Mouse (Mus musculus): Measurements from ENCODE around the gene 0610010F05Rik.
"Not testable (repeated sequence)": the region's sequence is repeated elsewhere in the genome, so short reads cannot be mapped to it uniquely, and the experiment has no call there.

0610010F05Rik gene

DNA sequence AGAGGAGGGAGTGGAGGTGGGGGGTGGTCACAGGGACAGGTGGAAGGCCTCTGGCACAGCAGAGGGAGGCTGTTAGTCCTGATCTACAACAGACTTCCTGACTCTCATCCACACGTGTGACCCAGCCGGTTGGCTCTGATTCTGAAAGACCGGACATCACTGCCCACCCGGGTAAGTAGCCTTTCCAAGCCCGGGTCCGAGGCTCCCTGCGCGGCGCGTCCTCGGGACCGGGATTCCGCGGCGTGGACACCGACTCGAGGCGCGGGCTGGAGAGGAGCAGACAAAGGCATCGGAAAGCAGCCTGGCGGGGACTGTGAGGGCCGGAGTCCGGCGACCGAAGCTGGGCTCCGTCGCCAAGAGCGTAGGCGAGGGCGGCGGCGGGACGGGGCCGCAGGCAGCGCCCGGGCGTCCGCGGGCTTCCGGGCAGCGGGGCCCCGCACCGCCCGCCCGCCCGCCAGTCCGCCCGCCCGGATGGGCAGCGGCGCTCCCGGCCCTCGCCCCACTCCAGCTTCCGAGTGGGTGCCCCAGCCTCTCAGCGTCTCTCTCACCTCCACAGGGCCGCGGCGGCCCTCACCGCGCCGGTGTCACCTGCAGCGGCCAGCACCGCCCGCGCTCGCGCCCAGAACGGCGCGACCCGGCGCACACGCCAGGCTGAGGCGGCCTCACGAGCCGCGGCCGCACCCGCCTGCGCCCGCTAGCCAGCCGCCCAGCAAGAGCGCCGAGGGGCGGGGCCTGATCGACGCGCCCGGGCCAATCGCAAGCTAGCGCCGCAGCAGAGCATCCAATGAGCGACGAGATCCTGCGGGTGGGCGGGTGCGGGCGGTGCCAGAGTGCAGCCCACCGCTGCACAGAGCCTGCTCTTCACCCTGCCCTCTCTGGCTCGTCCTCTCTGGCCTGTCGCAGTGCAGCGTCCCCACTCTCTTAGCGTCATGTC is at the start of gene 0610010F05Rik:
Gene 0610010F05Rik (minus strand): TSS at position 695 of the 934 bp plus-strand sequence.
- DNase-seq (ENCODE audit: low spot score in 2 of 2), result peak; percentile 64 to 81

DNA sequence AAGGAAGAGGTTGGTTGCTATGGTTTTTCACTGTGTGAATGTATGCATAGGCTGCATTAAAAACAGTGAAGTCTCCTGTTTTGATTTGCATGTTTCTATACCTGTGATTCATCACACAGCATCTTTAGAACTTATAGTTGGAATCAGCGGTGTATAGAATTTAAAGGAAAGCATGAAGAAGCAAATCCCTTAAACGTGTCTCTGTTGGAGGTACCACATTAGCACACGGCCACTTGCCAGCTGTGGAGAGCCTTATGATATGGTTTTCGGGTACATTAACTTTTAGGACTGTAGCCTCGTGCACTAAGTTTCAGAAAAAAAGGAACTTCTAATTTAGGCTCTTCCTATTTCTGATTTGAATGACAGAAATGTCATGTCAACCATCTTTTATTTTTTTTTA is 49.1 kb upstream of the 0610010F05Rik start:
- DNase-seq (ENCODE audit: low spot score in 2 of 2), result no peak

DNA sequence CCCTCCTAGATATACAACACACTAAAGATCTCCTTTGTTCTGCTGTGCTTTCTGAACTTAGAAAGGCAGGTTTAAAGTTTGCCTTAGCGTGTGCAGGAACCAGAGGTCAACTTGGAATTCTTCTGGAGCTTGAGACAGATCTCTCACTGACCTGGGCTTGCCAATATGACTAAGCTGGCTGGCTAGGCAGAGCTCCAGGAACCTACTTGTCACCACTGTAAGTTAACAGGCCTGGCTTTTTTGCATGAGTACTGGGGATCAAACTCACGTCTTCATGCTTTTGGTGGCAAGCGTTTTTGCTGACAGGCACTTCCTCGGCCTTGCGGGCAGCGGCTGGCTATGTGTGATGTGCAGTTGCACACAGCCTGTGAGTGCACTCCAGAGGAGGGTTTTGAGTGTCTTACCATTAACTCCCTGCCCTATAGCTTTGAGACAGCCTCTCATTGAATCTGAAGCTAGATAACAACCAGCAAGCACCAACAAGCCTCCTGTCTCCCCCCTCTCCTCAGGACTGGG is 47.1 kb upstream of the 0610010F05Rik start:
- DNase-seq (ENCODE audit: low spot score in 2 of 2), result no peak

DNA sequence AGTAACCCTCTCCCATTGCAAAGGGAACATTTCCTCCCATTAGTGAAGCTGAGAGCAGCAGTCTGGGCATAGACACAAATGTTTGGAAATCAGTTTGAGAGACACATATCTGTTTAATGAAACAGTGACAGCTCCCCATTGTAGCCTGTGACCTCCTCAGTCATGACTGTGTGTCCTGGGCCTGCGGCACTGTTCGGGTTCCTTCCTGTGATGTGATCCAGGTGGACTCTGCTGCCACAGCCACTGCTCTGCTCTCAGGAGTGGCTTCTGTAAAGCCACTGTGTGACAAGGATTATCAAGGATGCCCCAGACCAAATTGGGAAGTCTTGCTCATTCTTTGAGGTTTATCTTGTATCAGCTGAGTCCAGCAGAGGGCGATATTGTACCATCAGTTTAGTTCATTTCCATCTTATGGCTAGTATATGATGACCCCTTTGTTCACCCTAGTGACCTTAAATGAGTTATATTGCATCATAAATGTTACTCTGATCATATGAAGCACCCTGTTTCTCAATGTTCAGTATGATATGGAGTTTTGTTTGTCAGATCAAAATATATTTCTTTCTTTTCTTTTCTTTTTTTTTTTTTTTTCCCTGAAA is 45.7 kb upstream of the 0610010F05Rik start:
- peak in 1 of 2 experiments; percentile 38 for DNase-seq (ENCODE audit: low spot score in 2 of 2)

DNA sequence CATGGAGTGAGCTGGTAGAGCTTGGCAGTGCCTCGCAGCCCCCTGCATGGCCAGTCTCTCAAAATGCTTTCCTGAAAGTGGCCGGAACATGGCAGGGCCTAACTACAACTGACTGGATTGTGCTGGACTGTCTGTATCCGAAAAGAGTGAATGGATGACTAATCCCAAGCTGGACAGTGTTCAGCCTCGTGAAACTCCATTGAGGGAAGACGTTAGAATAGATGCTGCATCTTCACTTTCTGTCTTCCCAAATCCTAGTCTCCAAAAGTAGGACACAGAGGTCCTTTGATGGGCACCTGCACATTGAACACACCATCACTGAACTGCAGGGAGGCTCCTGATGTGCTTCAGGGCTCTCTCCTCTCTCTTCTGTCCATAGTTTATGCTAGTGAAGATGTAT is 42.7 kb upstream of the 0610010F05Rik start:
- DNase-seq (ENCODE audit: low spot score in 2 of 2), result no peak

DNA sequence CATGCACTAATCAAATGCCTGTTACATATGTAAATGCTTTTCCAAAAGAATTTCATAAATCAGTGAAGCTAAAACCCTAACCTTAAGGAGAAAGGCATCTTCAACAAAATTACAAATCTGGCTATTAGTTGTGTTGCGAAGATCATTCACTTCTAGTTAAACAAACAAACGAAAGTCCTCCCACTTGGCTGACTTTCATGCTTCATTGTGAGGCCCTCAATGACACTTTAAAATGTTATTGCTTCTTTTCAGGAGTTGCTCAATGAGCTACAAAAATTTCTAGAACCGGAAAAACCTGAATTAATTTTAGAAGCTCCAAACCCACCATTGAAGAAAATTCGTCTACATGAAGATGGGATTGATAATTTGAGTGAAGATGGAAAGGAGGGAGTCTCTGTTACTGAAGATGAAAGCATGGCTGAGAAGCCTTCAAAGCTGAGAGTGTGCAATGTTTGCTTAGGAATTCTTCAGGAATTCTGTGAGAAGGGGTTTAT is 38.9 kb upstream of the 0610010F05Rik start:
- no peak for DNase-seq (ENCODE audit: low spot score in 2 of 2)

DNA sequence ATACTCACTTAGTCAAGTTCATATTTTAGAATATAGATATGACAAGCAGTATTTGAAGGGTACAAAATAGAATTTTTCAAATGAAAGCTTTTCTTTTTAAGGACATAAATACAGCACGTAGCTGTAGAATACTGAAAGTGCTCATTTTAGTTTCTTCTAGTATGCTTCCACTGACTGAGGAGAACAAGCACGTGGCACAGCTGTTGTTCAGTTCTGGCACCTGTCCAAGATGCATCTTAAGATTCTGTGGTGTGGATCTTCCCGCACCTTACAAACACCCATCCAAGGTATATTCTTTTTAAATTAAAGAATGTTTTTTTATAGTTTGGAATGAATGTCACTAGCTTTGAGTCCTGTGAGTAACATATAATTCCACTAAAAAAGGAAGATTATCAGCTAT is 33.7 kb upstream of the 0610010F05Rik start:
- no peak for DNase-seq (ENCODE audit: low spot score in 2 of 2)

DNA sequence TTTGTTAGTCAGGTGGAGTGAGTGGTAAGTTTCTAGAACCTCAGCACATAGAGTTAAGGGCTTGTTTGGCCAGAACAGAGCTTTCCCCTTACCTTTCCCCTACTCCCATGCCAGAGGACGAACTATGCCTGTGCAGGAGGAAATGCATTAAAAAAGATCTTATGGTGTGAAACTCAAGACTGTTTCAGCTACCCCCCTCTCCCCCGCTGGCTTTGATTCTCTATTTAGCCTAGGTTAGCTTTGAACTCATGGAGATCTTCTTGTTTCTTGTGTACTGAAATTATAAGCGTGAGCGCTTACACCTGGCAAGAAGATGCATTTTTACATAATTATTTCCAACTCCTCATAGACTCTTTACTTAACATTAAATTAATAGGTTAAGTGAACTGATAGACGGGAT is 33.1 kb upstream of the 0610010F05Rik start:
- no peak for DNase-seq (ENCODE audit: low spot score in 2 of 2)

DNA sequence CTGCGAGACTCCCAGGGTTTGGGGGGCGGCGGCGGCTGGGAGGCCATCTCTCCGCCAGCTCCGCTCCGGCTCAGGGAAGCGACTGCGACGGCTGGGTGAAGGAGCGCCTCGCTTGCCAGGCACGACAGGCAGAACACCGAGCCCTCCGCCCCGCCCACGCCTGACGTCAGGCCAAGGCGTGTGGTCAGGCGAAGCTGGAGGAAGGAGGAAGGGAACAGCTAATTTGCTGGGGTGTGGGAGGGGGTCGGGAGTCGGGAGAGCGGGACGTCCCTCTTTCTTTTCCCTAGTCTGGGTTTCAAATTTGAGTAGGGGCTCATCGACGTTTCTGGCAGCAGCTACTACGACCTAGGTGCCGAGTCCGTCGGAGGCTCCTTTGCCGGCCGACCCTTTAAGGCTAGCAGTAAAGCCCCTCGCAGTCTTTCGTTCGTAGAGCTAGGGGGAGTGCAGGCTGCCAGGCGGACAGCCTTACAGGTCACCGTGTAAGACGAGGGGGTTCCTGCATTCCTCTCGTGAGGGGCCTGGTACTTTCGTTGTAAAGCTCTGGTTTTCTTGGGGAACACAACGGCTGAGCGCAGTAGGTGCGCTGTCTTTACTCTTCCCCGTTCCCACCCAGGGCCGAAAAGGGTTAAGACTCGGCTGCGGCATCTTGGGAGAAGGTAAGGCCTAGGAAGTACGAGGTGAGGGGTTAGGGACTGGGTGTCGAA is 32.5 kb upstream of the 0610010F05Rik start, which contains the start of gene Pex13:
Gene Pex13 (minus strand): TSS at position 162 of the 704 bp plus-strand sequence.
- DNase-seq (ENCODE audit: low spot score in 2 of 2), result peak; percentile 89 to 93

DNA sequence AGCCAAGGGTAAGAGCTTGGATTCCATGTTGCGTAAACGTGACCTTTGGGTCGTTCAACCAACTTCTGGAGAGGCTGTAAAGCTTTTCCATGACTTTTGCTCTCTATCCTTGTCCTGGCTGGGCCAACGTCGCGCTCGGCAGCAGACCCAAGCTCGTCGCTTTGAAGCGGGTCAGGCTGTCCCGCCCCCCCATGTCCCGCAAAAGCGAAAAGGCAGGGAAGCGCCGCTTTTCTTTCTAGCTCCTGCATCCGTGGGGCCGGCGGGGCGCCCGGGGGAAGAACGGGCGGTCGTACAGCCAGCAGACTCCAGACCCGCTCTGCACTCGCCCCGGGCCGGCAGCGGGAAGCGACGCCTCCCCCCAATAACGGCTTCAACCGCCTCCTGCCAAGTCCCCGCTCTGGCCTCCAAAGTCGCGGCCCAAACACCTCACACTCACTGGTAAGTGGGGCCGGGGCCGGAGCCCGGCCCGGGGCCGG is 31.9 kb upstream of the 0610010F05Rik start, which contains the start of gene Pus10:
Gene Pus10 (plus strand): TSS at position 364 of the 476 bp plus-strand sequence.
- DNase-seq (ENCODE audit: low spot score in 2 of 2), result peak in 1 of 2 experiments; percentile 21

DNA sequence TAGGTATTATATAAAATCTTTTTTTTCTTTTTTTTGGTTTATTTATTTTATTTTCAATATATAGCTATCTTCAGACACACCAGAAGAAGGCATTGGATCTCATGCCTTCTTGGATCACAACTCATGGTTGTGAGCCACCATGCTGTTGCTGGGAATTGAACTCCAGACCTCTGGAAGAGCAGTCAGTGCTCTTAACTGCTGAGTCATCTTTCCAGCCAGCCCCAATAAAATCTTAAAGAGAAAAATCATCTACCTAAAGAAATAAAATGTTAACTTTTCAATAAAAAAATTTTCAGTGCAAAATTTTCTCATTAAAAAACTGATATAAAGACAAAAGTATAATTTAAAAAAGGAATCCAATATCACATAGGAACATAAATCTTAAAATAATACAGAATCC is 30.8 kb upstream of the 0610010F05Rik start:
- DNase-seq (ENCODE audit: low spot score in 2 of 2), result no peak

DNA sequence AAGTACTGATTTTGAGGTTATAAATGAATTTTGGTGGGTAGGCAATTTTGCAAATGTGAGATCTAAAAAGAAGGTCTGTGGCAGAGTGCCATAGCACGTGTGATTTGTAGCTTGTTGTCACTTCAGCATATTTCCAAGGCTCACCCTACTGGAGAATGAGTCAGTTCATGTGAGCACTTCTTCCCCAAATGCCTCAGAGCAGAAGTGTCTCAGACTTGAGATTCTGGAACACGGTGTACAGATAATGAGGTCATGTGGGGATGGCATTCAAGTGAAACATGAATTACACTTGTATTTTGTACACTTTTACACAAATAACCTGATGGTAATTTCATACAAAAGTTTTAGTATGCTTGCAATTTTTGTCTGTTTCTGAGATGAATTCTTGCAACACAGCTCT is 24.4 kb upstream of the 0610010F05Rik start:
- no peak for DNase-seq (ENCODE audit: low spot score in 2 of 2)

DNA sequence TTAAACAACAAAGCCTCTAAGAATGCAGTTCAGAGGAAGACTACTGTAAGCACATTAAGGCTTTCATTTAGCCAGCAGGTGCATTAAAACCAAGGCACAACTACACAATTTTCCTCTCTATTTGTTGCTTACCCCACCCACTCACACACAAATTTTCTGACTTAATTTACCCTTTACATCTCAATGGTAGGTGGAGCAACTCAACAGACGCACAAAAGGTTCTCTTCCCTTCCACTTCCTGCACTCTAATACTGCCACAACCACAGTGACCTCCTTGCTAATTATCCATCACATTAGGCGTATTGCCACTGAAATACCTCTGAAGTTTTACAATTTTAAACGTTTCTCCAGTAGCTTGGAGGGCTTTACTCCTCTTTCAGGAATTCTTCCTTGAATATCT is 20.2 kb upstream of the 0610010F05Rik start:
- no peak for DNase-seq (ENCODE audit: low spot score in 2 of 2)

DNA sequence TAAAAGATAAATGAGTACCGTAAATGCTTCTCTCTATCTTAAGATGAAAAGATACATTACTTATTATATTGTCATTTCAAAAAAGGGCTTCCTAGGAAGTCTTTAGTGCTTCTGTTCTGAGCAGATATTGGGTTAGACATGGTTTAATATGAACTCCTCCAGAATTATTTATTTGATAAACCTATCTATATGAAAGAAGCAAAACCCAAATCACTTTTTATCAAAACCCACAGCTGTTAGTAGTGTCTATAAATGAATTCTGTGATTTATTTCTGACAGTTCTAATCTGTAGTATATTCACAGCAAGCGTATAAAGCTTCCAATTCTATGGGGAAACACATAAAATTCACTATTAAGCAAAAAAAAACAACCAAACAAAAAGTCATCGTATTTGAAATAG is 14.4 kb upstream of the 0610010F05Rik start:
- DNase-seq (ENCODE audit: low spot score in 2 of 2), result no peak

DNA sequence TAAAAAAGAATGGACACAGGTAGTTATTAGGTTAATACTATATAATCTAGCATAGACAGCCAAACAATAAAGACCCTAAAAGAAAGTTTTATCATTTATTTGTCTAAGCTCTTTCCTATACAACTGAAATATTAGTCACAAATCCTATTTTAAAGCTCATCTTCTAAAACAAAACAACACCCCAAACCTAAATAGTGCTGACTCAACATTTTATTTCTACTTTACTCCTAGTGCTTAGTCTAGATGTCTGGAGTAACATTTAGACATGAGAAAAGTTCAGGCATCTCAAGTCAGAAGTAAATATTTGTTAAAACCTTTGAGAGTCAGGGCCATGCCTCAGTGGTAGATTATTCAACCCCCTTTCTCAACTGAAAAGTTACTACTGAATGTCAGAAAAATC is 14.0 kb upstream of the 0610010F05Rik start:
- no peak for DNase-seq (ENCODE audit: low spot score in 2 of 2)

DNA sequence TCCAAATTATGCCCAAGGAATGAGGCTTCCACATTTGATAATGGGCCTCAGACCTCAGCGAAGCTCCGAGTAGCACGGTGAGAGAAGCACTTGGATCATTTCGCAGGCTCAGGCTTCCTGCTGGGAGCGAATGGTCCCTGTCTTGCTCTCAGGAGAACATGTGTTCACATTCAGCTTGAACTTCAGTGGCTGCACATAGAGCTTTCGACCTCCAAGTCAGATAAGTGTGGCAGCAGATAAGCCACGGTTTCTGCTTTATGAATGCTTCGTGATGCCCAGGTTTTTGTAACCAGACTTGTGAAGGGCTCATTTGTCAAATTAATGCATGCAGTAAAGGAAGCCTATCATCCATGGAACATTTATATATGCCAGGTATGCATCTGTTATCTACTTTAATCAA is 1.1 kb upstream of the 0610010F05Rik start:
- DNase-seq (ENCODE audit: low spot score in 2 of 2), result no peak

DNA sequence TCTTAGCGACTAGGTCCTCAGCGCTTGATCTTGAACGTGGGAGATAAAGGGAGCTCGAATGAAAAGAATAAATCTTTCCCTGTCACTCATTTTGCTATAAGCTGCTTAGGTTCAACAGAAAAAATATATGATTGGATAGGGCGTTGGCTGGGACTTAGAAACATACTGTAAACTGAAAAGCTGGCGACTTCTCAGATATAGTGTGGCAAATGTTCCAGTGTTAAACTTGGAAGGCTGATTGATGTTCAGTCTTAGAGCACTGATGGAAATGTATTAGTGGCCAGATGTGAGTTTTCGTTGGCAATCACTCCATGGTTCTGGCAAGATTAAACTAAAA is 408 bp upstream of the 0610010F05Rik start:
- no peak for DNase-seq (ENCODE audit: low spot score in 2 of 2)

DNA sequence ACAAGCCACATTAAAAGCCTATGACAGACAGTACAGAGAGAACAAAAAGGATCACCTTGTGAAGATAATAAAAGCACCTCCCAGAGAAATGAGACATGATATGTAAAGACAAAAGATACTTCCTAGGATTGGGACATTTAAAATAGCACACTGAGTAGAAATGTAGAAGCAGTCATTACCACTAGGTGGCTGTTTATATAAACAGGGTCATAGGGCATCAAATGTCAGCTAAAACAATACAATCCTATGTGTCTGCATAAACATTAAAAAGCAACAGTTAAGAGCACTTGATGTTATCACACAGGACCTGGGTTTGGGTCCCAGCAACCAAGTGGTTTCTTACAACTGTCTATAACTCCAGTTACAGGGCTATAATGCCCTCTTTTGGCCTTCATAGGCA is 2.8 kb downstream of the 0610010F05Rik start:
- DNase-seq (ENCODE audit: low spot score in 2 of 2), result no peak

DNA sequence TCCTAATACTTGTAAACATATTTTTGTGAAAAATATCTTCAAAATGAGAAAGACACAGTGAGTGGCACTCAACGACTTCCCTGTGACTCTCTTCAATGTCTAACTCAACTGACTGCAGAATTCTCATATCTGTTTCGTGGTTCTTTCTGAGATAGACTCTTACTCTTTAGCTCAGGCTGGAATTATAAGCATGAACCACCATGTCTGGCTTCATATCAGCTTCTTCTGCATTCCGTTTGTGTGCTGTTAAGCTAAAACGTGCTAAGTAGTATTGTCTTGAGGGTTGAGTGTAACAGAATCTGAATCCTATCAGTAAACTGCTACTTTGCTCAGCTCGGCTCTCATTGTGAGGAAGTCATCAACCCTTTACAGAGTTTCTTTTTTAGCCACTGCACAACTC is 14.4 kb downstream of the 0610010F05Rik start:
- DNase-seq (ENCODE audit: low spot score in 2 of 2), result no peak

DNA sequence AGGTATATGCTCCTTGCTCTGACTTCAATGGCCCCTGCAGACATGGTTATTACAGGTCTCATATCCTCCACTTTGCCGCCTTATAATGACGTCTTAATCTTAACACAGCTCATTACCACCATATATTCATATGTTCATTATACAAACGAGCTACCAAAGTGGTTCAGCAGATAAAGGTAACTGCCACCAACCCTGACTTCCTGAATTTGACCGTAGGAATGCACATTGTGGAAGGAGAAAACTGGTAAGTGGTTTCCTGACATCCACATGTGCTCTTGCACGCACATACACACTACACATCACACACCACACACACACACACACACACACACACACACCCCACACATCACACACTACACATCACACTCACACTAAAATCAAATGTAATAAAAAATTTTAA is 18.9 kb downstream of the 0610010F05Rik start:
- no peak for DNase-seq (ENCODE audit: low spot score in 2 of 2)

DNA sequence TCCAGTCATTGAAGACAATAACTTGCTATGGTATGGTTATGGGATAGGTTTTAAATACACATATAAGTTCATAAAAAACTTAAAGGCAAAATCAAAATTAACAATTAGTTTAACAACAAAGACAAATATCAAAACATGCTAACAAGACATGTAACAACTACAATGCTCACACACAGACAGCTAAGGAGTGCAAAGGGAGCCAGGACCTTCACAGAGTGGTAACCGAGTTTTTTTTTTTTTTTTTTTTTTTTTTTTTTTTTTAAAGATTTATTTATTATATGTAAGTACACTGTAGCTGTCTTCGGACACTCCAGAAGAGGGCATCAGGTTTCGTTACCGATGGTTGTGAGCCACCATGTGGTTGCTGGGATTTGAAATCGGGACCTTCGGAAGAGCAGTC is 26.1 kb downstream of the 0610010F05Rik start:
- not testable (repeated sequence) for DNase-seq (ENCODE audit: low spot score in 2 of 2)

DNA sequence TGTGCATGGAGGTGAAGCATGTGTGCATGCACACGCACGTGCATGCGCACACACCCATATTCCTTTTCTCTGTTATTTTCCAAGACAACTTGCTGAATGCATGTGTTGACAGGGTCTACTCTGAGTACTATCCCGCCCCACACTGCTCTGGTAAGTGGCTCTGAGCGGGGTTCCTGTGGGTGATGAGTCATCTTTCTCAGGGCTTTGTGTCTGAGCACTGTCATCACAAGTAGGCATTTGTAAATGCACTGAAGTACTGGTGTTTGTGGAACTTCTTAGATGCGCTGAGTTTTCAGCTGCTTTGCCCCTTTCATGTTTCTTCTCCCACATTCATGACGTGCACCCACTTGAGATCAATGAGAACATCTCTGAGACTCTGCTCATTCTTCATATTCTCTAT is 63.3 kb downstream of the 0610010F05Rik start:
- no peak for DNase-seq (ENCODE audit: low spot score in 2 of 2)
